Mouse (Mus musculus) forelimb bud, embryonic 11.5 days (tissue): ENCODE results near the gene Bhlhe41.

Experiments used
- DNase-seq: peaks from one replicate; pipeline ENCODE4 v3.0.0-alpha.2; 2012; ENCODE audit warnings: low read depth, low spot score

Bhlhe41 gene

DNA sequence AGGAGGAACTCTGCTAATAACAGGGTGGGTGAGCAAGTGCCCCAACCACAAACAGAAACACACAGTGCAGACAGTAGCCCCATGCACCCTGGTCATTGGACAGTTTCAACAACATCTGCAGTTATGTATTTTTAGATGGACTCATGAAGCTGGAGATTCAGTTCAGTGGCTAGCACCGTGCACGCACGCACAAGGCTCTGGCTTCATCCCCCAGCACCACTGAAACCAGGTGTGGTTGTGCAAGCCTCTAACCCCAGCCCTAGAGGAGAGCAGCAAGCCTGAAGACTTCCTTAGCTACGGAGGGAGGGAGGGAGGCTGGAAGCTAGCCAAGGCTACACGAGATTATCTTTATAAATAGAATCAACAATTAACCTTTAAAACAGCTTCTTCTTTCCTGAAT, 19.7 kb downstream of the Bhlhe41 start:
- DNase-seq, result no peak

DNA sequence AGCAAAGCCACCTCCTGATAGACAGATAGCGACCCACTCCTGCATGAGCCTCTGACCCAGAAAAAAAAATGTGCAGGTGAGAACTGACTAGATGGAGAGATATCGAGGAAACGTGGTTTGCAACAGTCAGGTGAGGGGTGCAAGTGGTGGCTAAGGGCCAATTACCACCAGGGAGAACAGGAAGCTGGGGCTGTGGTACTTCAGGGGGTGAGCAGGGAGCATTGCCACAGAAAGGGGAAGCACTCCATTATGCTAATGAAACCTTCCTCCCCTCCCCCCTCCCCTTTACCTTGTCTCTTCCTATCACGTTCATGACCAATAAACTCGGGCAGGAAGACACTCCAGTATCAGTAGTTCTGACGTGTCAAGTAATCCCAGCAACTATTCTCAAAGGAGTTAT, 30.0 kb downstream of the Bhlhe41 start:
- DNase-seq, result no peak

DNA sequence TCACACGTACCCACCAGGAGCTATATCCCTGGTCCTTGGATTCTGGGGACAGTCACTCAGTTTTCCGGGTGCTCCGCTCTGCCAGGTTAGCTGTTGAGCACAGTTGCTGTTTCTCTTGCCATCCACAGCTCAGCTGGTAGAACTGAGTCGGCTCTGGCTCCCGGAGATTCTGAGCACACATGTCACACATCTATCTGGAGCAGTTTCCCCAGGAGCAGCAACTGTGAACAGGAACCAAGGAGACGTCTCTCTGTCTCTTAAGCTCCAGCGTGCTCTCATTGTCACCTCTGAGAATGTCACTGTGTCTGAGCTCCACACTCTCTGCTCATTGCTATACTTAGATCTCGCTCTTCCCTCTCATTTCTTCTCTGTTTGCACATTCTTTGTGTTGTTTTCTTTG, 32.4 kb downstream of the Bhlhe41 start:
- no peak for DNase-seq

DNA sequence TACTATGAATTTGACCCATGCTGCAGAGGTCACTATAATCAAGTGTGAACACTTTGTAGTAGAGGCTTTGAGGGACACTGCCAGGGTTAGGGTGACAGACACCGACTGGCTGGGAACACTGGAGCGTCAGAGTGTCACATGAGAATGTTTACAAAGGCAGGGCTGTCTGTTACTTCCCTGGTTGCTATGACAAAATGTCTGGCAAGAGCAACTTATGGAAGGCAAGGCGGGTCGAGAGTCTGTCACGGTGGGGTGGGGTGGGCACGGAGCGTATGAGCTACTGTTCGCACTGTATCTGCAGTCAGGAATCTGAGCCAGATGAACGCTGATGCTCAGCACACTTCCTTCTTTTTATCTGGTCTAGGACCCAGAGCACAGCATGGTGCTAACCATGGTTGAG, 34.7 kb downstream of the Bhlhe41 start:
- no peak for DNase-seq

DNA sequence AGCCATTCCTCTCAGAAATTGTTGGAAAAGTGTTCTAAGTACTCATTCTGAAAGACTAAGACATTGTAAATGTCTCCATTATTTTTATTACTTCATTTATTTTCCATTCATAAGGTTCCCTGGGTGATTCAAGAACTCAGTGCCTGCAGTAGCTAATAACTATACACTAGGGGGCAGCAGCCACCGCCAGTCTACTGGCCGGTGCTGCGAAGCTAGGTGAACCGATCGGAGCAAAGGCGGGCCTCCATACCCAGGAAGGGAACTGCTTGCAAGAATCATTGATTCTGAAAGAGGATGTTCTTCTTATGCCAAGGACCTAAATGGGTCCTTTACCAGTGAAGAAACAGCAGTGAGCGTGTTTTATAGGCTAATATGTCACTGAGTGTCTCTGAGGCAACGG, 35.2 kb downstream of the Bhlhe41 start:
- DNase-seq, result peak; percentile 74

DNA sequence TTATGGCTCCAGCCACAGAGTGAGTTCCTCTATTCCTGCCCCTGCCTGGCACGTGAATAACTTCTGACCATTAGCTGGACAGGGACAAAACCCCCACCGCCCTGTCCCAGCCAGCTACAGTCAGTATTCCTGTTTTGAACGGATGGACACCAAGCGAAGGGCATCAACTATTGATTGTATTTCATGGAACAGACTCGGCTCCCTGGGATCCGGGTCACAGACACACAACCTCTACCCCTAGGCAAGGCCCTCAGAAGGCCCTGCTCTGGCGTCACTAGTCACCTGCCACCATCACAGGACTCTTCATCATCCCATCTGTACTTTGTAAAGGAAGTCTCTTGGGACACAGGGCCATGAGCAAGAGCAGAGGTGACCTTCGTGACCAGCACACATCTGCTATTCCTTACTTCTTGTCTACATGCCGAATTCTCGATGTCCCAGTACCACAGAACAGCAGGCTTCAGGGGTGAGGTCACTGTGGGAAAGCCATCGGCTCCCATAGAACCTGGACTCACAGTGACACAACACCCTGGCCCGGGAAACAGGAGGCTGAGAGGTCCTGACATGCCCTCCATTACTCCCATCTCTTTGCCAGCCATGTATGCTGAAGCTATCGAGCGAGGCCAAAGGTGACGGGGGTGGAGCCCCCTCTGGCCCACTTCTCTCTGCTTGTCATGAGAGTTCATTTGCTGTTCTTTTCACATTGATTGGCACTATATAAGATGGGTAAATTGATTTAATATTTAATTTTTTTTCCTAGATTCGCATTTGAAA, 36.1 kb downstream of the Bhlhe41 start:
- no peak for DNase-seq

DNA sequence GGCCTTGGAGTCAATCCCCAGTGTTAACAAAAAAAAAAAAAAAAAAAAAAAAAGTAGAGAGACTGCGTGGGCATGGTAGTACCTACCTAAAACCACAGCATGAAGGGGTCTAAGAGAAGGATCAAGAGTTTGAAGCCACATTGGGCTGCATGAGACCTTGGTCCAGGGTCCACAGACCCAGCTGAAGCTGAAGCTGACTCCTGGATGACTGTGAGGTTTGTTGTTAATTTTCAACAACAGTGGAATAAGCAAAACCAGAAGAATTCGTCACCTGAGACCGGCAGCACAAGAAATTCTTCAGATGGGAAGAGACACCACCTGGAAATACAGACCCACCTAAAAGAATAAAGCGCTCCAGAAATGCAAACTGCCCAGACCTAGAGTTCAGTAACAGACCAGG, 39.1 kb downstream of the Bhlhe41 start:
- DNase-seq, result no peak

DNA sequence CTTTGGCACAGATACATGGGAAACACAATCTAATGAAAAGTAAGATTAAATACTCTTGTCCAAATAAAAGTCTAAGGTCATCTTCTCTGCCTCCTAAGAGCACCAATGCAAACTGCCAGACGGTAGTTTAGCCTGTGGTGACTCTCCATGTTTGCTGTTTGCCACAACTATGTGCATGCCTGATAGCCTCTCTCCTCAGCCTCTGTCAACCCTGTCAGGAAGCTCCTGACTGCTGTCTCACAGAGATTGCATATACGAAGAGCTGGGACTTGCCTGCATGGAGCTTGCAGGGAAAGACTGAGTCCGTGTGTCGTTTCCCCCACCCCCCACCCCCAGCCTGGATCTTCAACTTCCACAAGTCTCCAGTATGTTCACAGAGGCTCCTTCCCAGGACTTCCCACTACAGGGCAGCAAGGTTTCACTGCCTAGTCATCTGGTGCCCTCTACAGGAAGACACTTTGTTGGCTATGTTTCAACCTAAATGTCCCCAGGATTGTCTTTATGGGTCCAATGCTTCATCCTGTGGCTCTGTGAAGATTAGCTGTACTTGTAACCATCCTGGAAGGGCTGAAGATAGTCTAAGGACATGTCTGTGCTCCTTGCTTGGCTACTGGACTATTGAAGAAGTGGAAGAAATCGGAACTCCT, 41.6 kb downstream of the Bhlhe41 start:
- peak; percentile 30 for DNase-seq

DNA sequence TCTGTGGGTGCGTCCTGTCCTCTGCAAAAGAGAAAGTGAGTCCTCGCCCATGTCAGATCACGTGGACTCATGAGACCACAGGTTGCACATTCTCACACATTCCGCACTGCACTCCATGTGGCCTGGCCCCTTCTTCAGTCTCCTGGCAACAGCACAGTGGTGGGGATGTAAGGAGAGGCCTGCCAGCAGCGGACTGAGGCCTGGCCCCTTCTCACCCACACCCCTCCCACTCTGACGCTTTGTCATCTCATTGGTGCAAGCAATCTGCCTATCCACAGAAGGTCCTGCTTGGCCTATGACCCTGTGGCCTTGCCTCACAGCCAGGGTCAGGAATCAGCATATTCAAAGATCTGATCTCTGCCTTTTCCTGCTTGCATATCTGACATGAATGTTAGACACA, 42.3 kb downstream of the Bhlhe41 start:
- no peak for DNase-seq

DNA sequence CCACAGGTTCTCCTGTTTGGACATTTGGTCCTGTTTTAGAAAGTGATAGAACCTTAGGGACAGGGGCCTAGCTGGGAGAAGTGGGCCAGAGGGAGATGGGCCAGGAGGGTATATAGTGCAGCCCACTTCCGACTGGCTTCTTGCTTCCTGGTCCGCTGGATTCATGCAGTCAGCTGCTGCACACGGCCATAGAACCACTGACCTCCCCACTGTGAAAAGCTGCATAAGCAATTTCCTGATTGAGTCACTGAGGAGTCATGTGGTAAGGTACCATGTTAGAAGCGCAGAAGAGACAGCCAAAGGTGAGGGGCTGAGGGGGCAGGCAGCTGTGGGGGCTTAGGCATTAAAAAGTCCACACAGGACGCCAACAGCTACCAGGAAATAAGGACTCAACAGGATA, 43.1 kb downstream of the Bhlhe41 start:
- no peak for DNase-seq

DNA sequence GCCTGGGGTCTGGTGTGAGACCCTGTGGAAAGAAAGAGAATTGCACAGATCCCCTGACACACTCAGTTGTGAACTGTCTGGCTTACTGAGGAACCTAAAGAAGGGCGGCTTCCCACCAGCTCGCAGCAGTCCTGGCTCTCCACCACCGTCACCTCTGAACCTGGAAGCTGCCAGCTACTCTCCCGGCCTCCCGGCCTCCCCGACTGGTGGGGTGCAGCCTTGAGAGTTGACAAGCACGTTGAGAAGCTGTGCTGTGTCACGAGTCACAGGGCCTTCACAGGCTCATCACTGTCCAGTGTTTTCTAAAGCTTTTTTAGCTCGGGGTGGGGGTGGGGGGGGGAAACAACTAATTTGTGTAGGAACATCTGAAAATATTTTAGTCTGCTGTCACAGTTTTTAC, 46.2 kb downstream of the Bhlhe41 start:
- DNase-seq, result no peak

DNA sequence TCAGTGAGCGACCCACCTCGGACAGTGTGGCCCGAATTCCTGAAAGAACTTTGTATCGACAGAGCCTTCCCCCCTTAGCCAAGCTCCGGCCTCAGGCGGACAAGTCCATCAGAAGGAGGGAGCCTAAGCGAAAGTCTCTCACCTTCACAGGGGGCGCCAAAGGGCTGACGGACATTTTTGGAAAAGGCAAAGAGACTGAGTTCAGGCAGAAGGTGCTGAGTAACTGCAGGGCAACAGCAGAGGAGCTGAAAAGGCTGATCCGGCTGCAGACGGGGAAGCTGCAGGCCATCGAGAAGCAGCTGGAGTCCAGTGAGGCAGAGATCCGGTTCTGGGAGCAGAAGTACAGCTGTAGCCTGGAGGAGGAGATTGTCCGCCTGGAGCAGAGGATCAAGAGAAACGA, 50.2 kb downstream of the Bhlhe41 start:
- DNase-seq, result no peak

DNA sequence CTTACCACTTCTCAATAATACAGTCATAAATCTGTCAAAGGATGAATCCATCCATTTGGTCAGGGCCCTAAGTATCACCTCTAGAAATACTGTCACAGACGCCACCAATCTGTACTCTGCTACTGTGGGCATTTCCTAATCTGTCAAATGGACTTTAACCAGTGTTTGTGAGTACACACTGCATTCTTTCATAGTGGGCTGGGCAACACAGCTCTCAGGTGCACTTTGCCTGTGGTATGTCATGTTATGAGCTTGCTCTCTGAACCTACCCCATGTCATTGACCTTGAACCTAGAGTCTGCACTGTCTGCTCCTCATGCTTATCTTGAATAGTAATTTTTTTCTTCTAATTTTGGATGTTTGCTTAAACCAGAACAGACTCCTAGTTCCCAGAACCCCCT, 54.2 kb downstream of the Bhlhe41 start:
- no peak for DNase-seq

DNA sequence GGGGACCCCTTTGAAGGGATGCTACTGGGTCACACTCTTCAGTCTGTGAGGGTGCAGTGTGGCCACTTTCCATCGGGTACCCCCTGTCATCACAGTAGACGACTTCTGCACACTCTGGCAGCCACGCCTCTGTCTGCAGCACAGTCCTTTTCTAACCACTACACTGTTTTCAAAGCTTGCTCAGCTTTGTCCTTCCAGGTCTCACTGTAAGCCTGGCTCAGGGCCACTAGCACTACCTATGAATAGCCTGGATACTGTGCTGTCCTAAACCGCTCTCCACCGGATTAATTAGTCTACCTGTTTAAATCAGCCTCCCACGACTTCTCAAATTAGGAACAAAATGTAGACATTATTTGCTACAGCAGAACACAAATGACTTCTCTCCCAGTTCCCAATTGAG, 55.3 kb downstream of the Bhlhe41 start:
- DNase-seq, result no peak

DNA sequence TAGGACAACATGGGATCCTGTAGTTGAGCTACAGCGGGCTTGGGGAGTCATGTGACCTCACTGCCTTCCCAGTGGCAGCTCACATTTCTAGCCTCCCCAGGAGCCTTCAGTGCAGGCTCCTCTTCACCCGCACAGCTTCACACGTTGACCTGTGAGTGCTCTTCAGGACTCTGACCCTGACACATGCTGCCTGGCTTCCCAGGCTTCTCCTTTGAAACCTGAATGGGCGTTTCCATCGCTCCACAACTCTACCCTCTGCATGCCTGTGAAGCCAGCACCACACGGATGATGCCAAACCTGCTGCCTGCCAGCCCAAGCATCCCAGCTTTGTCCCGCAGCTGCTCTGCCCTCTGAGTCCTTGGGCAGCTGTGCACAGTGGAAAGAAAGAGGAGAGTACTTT, 55.8 kb downstream of the Bhlhe41 start:
- DNase-seq, result no peak
